Mouse (Mus musculus) hindbrain, embryonic 13.5 days (tissue): ENCODE measurements around the gene Prep. TPM values are rescaled to one million over a fixed set of nuclear protein-coding genes. Genes with fewer than 3 reads are reported as not detected.

Source experiments
- microRNA-seq: library from miRNA; unstranded; fragments of <30 nt; microRNA quantifications from one replicate; pipeline ENCODE4, GENCODE M21; 2016
- polyA plus RNA-seq: library from polyadenylated mRNA; unstranded; fragments of >200 nt; fragmentation: Nextera tagmentation; extraction: Ambion mirVana; gene quantifications from 2 replicates; pipeline ENCODE4 v1.2.1, GENCODE M21; 2015

Gene Prep
- polyA plus RNA-seq, 1 experiment from 2014 or later: 24.8 TPM

Small RNA genes lying within 50 kb of the gene (microRNA-seq; reads per million reads assigned to microRNA genes)
- not detected for gene Gm23766

Other genes starting within 250 kb of the Prep start
- 1.8 and 2.4 TPM in 2 replicates for gene Popdc3, start 110.9 kb downstream of the Prep start, polyA plus RNA-seq